Mouse (Mus musculus): ENCODE results near the gene Ddx54.

GRCm38 (mm10) chr5:120670132-120670531, 57.6 kb downstream of the Ddx54 start:
- TF ChIP-seq POLR2A (IDR thresholded peaks at IDR 0.05; ENCODE audit: control insufficient read depth, low read depth, low read length) (no peak), CTCF (IDR thresholded peaks at IDR 0.05; ENCODE audit: control insufficient read depth, insufficient read depth, insufficient replicate concordance, low read depth, low read length) (no peak)

Data from testis, adult 2 months (tissue).